ENCODE assay signal across 35 mouse cellular contexts in genomic region chr17:47979266-47979665, GRCm38 (mm10). TPM values are rescaled to one million over a fixed set of nuclear protein-coding genes. Genes with fewer than 3 reads are reported as not detected.
DNase-seq lines count a peak whose midpoint lies in the region; ATAC-seq and TF ChIP-seq lines count a peak whose summit lies in the region.
"Had no signal": no experiment of that assay in that cellular context is flagged by ENCODE, and none has a peak within 500 bp of the region (broad histone marks: within the 10 kb centered on the region; RNA-seq: fewer than 3 reads in every experiment).

No protein-coding gene starts in this region.

- no peak for DNase-seq in forebrain, embryonic 14.5 days (ENCODE audit: low spot score)
- DNase-seq in forebrain, embryonic 11.5 days (ENCODE audit: low spot score): no peak
- DNase-seq in heart, postnatal 0 days (ENCODE audit: low spot score): peak; percentile 46
- no peak for DNase-seq in heart, adult 8-10 months (ENCODE audit: low spot score)
- no peak for DNase-seq in midbrain, embryonic 10.5 days (ENCODE audit: low spot score)
- DNase-seq in limb, embryonic 10.5 days (ENCODE audit: low spot score): no peak
- no peak for DNase-seq in liver, postnatal 0 days
- DNase-seq: adrenal gland, postnatal 36 days; cerebellum, adult 11 months; gastrocnemius, adult 2 months; kidney, adult 18-20 months; kidney, postnatal 4 days had no signal

- peak overlapping the region; percentile 27; the same call in 1 of the 2 replicates for H3K27ac ChIP-seq in forebrain, embryonic 14.5 days (ENCODE audit: low read depth, low read length)
- H3K27ac ChIP-seq in forebrain, embryonic 11.5 days (ENCODE audit: low read depth, low read length): no peak overlapping the region
- H3K27ac ChIP-seq in heart, postnatal 0 days (ENCODE audit: low read depth): no peak overlapping the region
- H3K27ac ChIP-seq in midbrain, embryonic 10.5 days (replicated peaks): peak overlapping the region; percentile 71
- H3K27ac ChIP-seq in midbrain, embryonic 15.5 days: no peak overlapping the region
- H3K27ac ChIP-seq in limb, embryonic 10.5 days: peak overlapping the region; percentile 74
- H3K27ac ChIP-seq in liver, postnatal 0 days (ENCODE audit: low read depth): no peak overlapping the region
- H3K27ac ChIP-seq: embryonic facial prominence, embryonic 13.5 days; gastrocnemius, adult 2 months; hindbrain, postnatal 0 days; limb, embryonic 15.5 days; liver, embryonic 14.5 days; midbrain, embryonic 12.5 days; stomach, postnatal 0 days had no signal

- H3K9ac ChIP-seq in forebrain, embryonic 14.5 days (ENCODE audit: low read length): no peak overlapping the region
- H3K9ac ChIP-seq in forebrain, embryonic 11.5 days (ENCODE audit: low read length): no peak overlapping the region
- no peak overlapping the region for H3K9ac ChIP-seq in heart, postnatal 0 days (replicated peaks; ENCODE audit: low read depth, low read length)
- H3K9ac ChIP-seq in midbrain, embryonic 15.5 days: no peak overlapping the region
- H3K9ac ChIP-seq in liver, postnatal 0 days (replicated peaks): no peak overlapping the region
- H3K9ac ChIP-seq: embryonic facial prominence, embryonic 13.5 days; limb, embryonic 15.5 days; liver, embryonic 14.5 days; midbrain, embryonic 12.5 days had no signal

- 56% methylated on average over 4 of the region's 4 CpGs for WGBS in forebrain, embryonic 14.5 days
- WGBS in forebrain, embryonic 11.5 days: 68% methylated on average over 4 of the region's 4 CpGs
- WGBS in heart, postnatal 0 days: 22% methylated on average over 4 of the region's 4 CpGs
- WGBS in midbrain, embryonic 10.5 days: 69% methylated on average over 4 of the region's 4 CpGs
- 64% methylated on average over 4 of the region's 4 CpGs for WGBS in midbrain, embryonic 15.5 days
- 64% methylated on average over 4 of the region's 4 CpGs for WGBS in limb, embryonic 10.5 days
- WGBS in liver, postnatal 0 days (ENCODE audit: insufficient replicate concordance): 72% methylated on average over 4 of the region's 4 CpGs

- 0 out of 2 replicates have a peak, but pooled peaks cover 4% of the 10 kb centered on the region for H3K27me3 ChIP-seq in forebrain, embryonic 14.5 days (replicated peaks; ENCODE audit: control insufficient read depth, insufficient read depth, low read length)
- H3K27me3 ChIP-seq in forebrain, embryonic 11.5 days (ENCODE audit: control insufficient read depth, insufficient read depth, low read length): peaks cover 10% of the 10 kb centered on the region
- no peaks in the 10 kb centered on the region for H3K27me3 ChIP-seq in heart, postnatal 0 days (ENCODE audit: control insufficient read depth, insufficient read depth, low read length)
- peaks cover 50% of the 10 kb centered on the region for H3K27me3 ChIP-seq in midbrain, embryonic 10.5 days (ENCODE audit: low read depth, poor library complexity, severe bottlenecking)
- peaks cover 10% of the 10 kb centered on the region; the same call in 1 of the 2 replicates for H3K27me3 ChIP-seq in midbrain, embryonic 15.5 days (replicated peaks)
- peaks cover 50% of the 10 kb centered on the region for H3K27me3 ChIP-seq in limb, embryonic 10.5 days (ENCODE audit: low read depth, poor library complexity, severe bottlenecking)
- peaks cover 13% of the 10 kb centered on the region for H3K27me3 ChIP-seq in liver, postnatal 0 days (ENCODE audit: insufficient read depth, low read length)
- H3K27me3 ChIP-seq: limb, embryonic 15.5 days; Patski had no signal

- TF ChIP-seq EP300 in heart, postnatal 0 days (IDR thresholded peaks at IDR 0.05; ENCODE audit: low read depth): no peak
- no peak for TF ChIP-seq EP300 in liver, postnatal 0 days (IDR thresholded peaks at IDR 0.05; ENCODE audit: low read depth)

- no peak overlapping the region for H3K4me2 ChIP-seq in forebrain, embryonic 14.5 days (ENCODE audit: low read length)
- no peak overlapping the region for H3K4me2 ChIP-seq in forebrain, embryonic 11.5 days (ENCODE audit: low read depth, low read length, severe bottlenecking)
- H3K4me2 ChIP-seq in heart, postnatal 0 days (ENCODE audit: low read depth, low read length): no peak overlapping the region
- H3K4me2 ChIP-seq in midbrain, embryonic 15.5 days: no peak overlapping the region
- no peak overlapping the region for H3K4me2 ChIP-seq in liver, postnatal 0 days (ENCODE audit: low read depth, low read length)
- H3K4me2 ChIP-seq: embryonic facial prominence, embryonic 13.5 days; limb, embryonic 15.5 days; midbrain, embryonic 12.5 days had no signal

- H3K36me3 ChIP-seq in forebrain, embryonic 14.5 days (ENCODE audit: control insufficient read depth, insufficient read depth, low read length): no peaks in the 10 kb centered on the region
- H3K36me3 ChIP-seq in forebrain, embryonic 11.5 days (ENCODE audit: control insufficient read depth, insufficient read depth, low read length): no peaks in the 10 kb centered on the region
- no peaks in the 10 kb centered on the region for H3K36me3 ChIP-seq in heart, postnatal 0 days (replicated peaks; ENCODE audit: control insufficient read depth, insufficient read depth, low read length)
- no peaks in the 10 kb centered on the region for H3K36me3 ChIP-seq in midbrain, embryonic 10.5 days
- H3K36me3 ChIP-seq in midbrain, embryonic 15.5 days (replicated peaks): no peaks in the 10 kb centered on the region
- H3K36me3 ChIP-seq in limb, embryonic 10.5 days: no peaks in the 10 kb centered on the region
- H3K36me3 ChIP-seq in liver, postnatal 0 days (replicated peaks; ENCODE audit: insufficient read depth, low read length): no peaks in the 10 kb centered on the region
- H3K36me3 ChIP-seq: embryonic facial prominence, embryonic 13.5 days; G1E; limb, embryonic 15.5 days; midbrain, embryonic 12.5 days had no signal

- peaks cover 31% of the 10 kb centered on the region for H3K4me1 ChIP-seq in forebrain, embryonic 14.5 days (ENCODE audit: control insufficient read depth, insufficient read depth, low read length)
- H3K4me1 ChIP-seq in forebrain, embryonic 11.5 days (replicated peaks; ENCODE audit: control insufficient read depth, insufficient read depth, low read length): peaks cover 21% of the 10 kb centered on the region
- peaks cover 22% of the 10 kb centered on the region for H3K4me1 ChIP-seq in heart, postnatal 0 days (ENCODE audit: control insufficient read depth, insufficient read depth)
- H3K4me1 ChIP-seq in midbrain, embryonic 10.5 days: peaks cover 83% of the 10 kb centered on the region
- peaks cover 31% of the 10 kb centered on the region for H3K4me1 ChIP-seq in midbrain, embryonic 15.5 days
- peaks cover 60% of the 10 kb centered on the region for H3K4me1 ChIP-seq in limb, embryonic 10.5 days
- H3K4me1 ChIP-seq in liver, postnatal 0 days (ENCODE audit: insufficient read depth): peaks cover 10% of the 10 kb centered on the region

- no peaks in the 10 kb centered on the region for H3K9me3 ChIP-seq in forebrain, embryonic 14.5 days (replicated peaks; ENCODE audit: control insufficient read depth, low read length)
- no peaks in the 10 kb centered on the region for H3K9me3 ChIP-seq in forebrain, embryonic 11.5 days (ENCODE audit: control insufficient read depth, low read length)
- no peaks in the 10 kb centered on the region for H3K9me3 ChIP-seq in heart, postnatal 0 days (replicated peaks; ENCODE audit: control insufficient read depth, low read length)
- H3K9me3 ChIP-seq in midbrain, embryonic 10.5 days (replicated peaks): no peaks in the 10 kb centered on the region
- H3K9me3 ChIP-seq in midbrain, embryonic 15.5 days: no peaks in the 10 kb centered on the region
- H3K9me3 ChIP-seq in limb, embryonic 10.5 days (replicated peaks): no peaks in the 10 kb centered on the region
- H3K9me3 ChIP-seq in liver, postnatal 0 days (ENCODE audit: low read length): no peaks in the 10 kb centered on the region
- H3K9me3 ChIP-seq: embryonic facial prominence, embryonic 13.5 days; limb, embryonic 15.5 days; midbrain, embryonic 12.5 days had no signal

- H3K4me3 ChIP-seq in forebrain, embryonic 14.5 days (ENCODE audit: low read depth, low read length): no peak overlapping the region
- no peak overlapping the region for H3K4me3 ChIP-seq in forebrain, embryonic 11.5 days (ENCODE audit: low read depth, low read length)
- no peak overlapping the region for H3K4me3 ChIP-seq in heart, postnatal 0 days (ENCODE audit: low read depth, low read length)
- no peak overlapping the region for H3K4me3 ChIP-seq in midbrain, embryonic 10.5 days
- no peak overlapping the region for H3K4me3 ChIP-seq in midbrain, embryonic 15.5 days
- no peak overlapping the region for H3K4me3 ChIP-seq in limb, embryonic 10.5 days
- no peak overlapping the region for H3K4me3 ChIP-seq in liver, postnatal 0 days (ENCODE audit: low read depth, low read length)
- H3K4me3 ChIP-seq: embryonic facial prominence, embryonic 13.5 days; gastrocnemius, adult 2 months; limb, embryonic 15.5 days; midbrain, embryonic 12.5 days had no signal

- TF ChIP-seq CTCF in heart, postnatal 0 days (IDR thresholded peaks at IDR 0.05; ENCODE audit: low read depth): no peak
- TF ChIP-seq CTCF in liver, postnatal 0 days (IDR thresholded peaks at IDR 0.05; ENCODE audit: low read depth): no peak

- ATAC-seq in forebrain, embryonic 14.5 days: no peak
- no peak for ATAC-seq in forebrain, embryonic 11.5 days (replicated peaks; ENCODE audit: low FRiP score)
- ATAC-seq in heart, postnatal 0 days (ENCODE audit: insufficient read depth, low read depth): no peak
- ATAC-seq in midbrain, embryonic 15.5 days (replicated peaks): no peak
- ATAC-seq in liver, postnatal 0 days: no peak
- ATAC-seq: hindbrain, postnatal 0 days; lung, postnatal 0 days; Patski had no signal

RNA-seq across cellular contexts. Expression of gene Foxp4, which starts 54.8 kb away (rescaled TPM):
- 20.3 and 29.9 TPM in 2 replicates for polyA plus RNA-seq in forebrain, embryonic 14.5 days (2014; fragmentation: Nextera tagmentation; extraction: Ambion mirVana)
- 26.1 and 27.8 TPM in 2 replicates for polyA plus RNA-seq in forebrain, embryonic 11.5 days (2014; fragmentation: Nextera tagmentation; extraction: Ambion mirVana)
- 14.2 and 21.0 TPM in 2 replicates for total RNA-seq in heart, postnatal 0 days (2014; rRNA removed; ENCODE audit: low replicate concordance)
- polyA plus RNA-seq in heart, postnatal 0 days (2015; fragmentation: Nextera tagmentation; extraction: Ambion mirVana): 3.3 and 4.1 TPM in 2 replicates
- 10 to 100 TPM; 10.2 to 12.7 (median 10.5) TPM for total RNA-seq in heart, adult 8-10 months (2022)
- polyA plus RNA-seq in midbrain, embryonic 10.5 days (2016; fragmentation: Nextera tagmentation; extraction: Ambion mirVana): 21.8 and 25.5 TPM in 2 replicates
- 43.3 and 46.6 TPM in 2 replicates for polyA plus RNA-seq in midbrain, embryonic 15.5 days (2015; fragmentation: Nextera tagmentation; extraction: Ambion mirVana)
- 23.2 and 27.2 TPM in 2 replicates for polyA plus RNA-seq in limb, embryonic 10.5 days (2016; fragmentation: Nextera tagmentation; extraction: Ambion mirVana)
- 5.9 and 6.2 TPM in 2 replicates for polyA plus RNA-seq in liver, postnatal 0 days (2015; fragmentation: Nextera tagmentation; extraction: Ambion mirVana)

RNA-seq across cellular contexts. Expression of gene 1700122O11Rik, which starts 58.8 kb away (rescaled TPM):
- not detected in 2 replicates for polyA plus RNA-seq in forebrain, embryonic 14.5 days (2014; fragmentation: Nextera tagmentation; extraction: Ambion mirVana)
- not detected in 2 replicates for polyA plus RNA-seq in forebrain, embryonic 11.5 days (2014; fragmentation: Nextera tagmentation; extraction: Ambion mirVana)
- not detected in 2 replicates for total RNA-seq in heart, postnatal 0 days (2014; rRNA removed; ENCODE audit: low replicate concordance)
- not detected in 2 replicates for polyA plus RNA-seq in heart, postnatal 0 days (2015; fragmentation: Nextera tagmentation; extraction: Ambion mirVana)
- total RNA-seq in heart, adult 8-10 months (2022): not detected
- not detected in 2 replicates for polyA plus RNA-seq in midbrain, embryonic 10.5 days (2016; fragmentation: Nextera tagmentation; extraction: Ambion mirVana)
- polyA plus RNA-seq in midbrain, embryonic 15.5 days (2015; fragmentation: Nextera tagmentation; extraction: Ambion mirVana): not detected in 2 replicates
- not detected in 2 replicates for polyA plus RNA-seq in limb, embryonic 10.5 days (2016; fragmentation: Nextera tagmentation; extraction: Ambion mirVana)
- not detected in 2 replicates for polyA plus RNA-seq in liver, postnatal 0 days (2015; fragmentation: Nextera tagmentation; extraction: Ambion mirVana)
- total RNA-seq: adrenal gland, adult 18-20 months; adrenal gland, postnatal 36 days; CH12.LX; G1E; gastrocnemius, adult 2 months; hematopoietic stem cell, adult 5-6 weeks; hindbrain, postnatal 0 days; left cerebral cortex, adult 18-20 months; left cerebral cortex, postnatal 25 days; megakaryocyte progenitor cell, adult 5-6 weeks; monocyte, adult 5-6 weeks; neutrophil, adult 5-6 weeks had no signal
- polyA plus RNA-seq: embryonic facial prominence, embryonic 13.5 days; frontal cortex, adult 2 months; G1E; gonadal fat pad, adult 2 months; hindbrain, postnatal 0 days; kidney, embryonic 16.5 days; limb, embryonic 15.5 days; liver, embryonic 14.5 days; lung, postnatal 0 days; midbrain, embryonic 12.5 days; Patski; small intestine, adult 2 months; stomach, postnatal 0 days; urinary bladder, adult 2 months had no signal

Comparison
In these comparisons a context has a peak if more than half of its experiments do, and no peak if none do; other contexts are left out.
1. H3K27ac ChIP-seq: peak in forebrain, embryonic 14.5 days (single experiment), midbrain, embryonic 10.5 days (single experiment) and limb, embryonic 10.5 days (single experiment); none in forebrain, embryonic 11.5 days (single experiment), heart, postnatal 0 days (single experiment), midbrain, embryonic 15.5 days (single experiment) and liver, postnatal 0 days (single experiment).